Mouse (Mus musculus) urinary bladder, adult 2 months (tissue): ENCODE data around the gene Aco1. TPM values are rescaled to one million over a fixed set of nuclear protein-coding genes. Genes with fewer than 3 reads are reported as not detected.
"Not testable (repeated sequence)": the region's sequence is repeated elsewhere in the genome, so short reads cannot be mapped to it uniquely, and the experiment has no call there.

Experiments used
- DNase-seq: peaks from one replicate; pipeline ENCODE4 v3.0.0; 2022; ENCODE audit warnings: low spot score
- polyA plus RNA-seq: library from polyadenylated mRNA; depleted of rRNA; stranded (reverse); fragments of >200 nt; gene quantifications from 2 replicates; pipeline ENCODE4 v1.2.3, GENCODE M21; 2012; rRNA removed

The Aco1 gene
- polyA plus RNA-seq, result 56.1 and 58.4 TPM in 2 replicates

- peak; percentile 91 for DNase-seq
Measured at GRCm38 (mm10) chr4:40142743-40143532, at the start of gene Aco1. TSS of gene Aco1 (plus strand) at chr4:40143081.

GRCm38 (mm10) chr4:40094974-40095373, 47.9 kb upstream of the Aco1 start:
- DNase-seq, result no peak

DNA sequence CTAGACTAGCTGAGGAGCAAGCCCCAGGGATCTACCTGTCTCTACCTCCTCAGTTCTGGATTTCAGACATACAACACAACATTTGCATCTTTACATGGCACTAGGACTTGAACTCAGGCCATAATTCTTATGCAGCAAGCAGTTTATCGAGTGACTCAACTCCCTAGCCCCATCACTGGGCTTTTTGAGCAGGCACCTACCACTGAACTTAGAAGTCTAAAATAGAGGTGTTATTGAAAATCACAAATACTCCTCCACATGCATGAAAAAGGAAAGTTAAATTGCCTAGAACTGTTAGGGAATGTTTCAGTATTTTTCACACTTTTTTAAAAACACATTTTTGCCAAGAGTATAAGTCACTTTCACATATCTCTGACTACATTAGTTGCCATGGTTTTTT, 39.9 kb upstream of the Aco1 start:
- no peak for DNase-seq

GRCm38 (mm10) chr4:40106004-40106536, 36.8 kb upstream of the Aco1 start:
- no peak for DNase-seq

GRCm38 (mm10) chr4:40108030-40108429, 34.9 kb upstream of the Aco1 start:
- no peak for DNase-seq

- DNase-seq, result no peak
Measured at GRCm38 (mm10) chr4:40113173-40113572, 29.7 kb upstream of the Aco1 start.

GRCm38 (mm10) chr4:40121221-40121620, 21.7 kb upstream of the Aco1 start:
- DNase-seq, result no peak

- not testable (repeated sequence) for DNase-seq
Measured at GRCm38 (mm10) chr4:40122291-40122690, 20.6 kb upstream of the Aco1 start.

- DNase-seq, result peak; percentile 47
Measured at GRCm38 (mm10) chr4:40134468-40135102, 8.3 kb upstream of the Aco1 start.

GRCm38 (mm10) chr4:40136519-40136918, 6.4 kb upstream of the Aco1 start:
- no peak for DNase-seq

DNA sequence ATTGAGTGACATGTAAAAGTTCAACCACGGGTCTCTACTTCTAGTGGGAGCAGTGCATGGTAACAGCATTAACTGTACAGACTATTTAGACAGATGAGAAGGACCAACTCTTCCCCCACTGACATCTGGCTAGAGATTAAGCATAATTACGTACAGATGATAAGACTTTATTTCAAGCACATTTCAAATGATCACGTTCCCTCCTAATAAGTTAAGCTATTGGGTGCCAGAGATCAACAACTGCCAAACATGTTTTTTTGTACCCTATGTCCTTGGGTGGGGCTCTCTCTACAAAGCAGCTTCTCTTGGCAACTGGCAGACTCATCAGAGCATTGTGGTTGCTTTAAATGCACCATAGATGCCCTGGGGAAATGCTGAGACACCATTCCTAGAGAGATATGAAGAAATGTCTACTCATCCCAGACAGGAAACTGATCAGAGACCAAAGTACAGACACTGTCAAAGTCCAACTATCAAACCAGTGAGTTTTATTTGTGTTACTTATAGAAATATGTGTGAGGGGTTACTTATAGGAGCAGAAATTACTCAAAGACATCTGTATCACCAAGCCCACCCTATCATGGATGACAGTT, 3.1 kb upstream of the Aco1 start:
- no peak for DNase-seq

DNA sequence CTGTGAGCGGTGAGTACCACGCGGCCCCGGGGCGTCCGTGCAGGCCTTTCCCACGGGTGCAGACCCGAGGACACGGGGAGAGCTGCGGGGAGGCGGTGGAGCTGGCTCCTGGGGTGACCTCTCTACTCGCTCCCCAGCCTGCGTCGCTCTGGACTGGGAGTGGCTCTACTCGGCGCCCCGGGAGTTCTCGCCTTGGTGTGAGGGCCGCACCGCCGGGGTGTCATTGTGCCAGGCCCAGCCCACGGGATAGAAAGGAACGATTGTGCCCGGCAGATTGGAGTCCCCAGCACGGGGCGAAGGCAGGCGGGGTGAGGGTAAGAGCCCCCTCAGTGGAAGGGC, 621 bp downstream of the Aco1 start:
- no peak for DNase-seq

GRCm38 (mm10) chr4:40144543-40144942, 1.7 kb downstream of the Aco1 start:
- no peak for DNase-seq

GRCm38 (mm10) chr4:40144981-40145380, 2.1 kb downstream of the Aco1 start:
- no peak for DNase-seq

DNA sequence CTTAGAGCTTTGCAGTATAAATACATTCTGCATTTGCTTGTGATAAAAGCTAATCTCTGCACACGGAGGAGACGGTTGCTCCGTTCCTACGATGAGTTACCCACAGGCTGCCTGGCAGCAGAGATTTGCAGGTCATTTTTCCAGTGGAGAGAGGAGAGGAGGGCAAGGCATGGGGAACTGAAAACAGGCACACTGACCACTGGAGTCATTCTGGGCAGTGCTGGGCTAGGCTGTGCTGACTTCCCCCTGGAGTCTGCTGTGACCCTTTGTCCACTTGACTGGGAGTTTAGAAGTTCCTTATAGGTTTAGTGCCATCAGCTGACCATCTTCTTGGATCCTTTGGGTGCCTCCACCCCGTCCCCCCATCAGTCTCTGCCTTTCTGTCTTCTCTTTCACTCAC, 5.4 kb downstream of the Aco1 start:
- DNase-seq, result no peak

GRCm38 (mm10) chr4:40150046-40150445, 7.2 kb downstream of the Aco1 start:
- no peak for DNase-seq

- no peak for DNase-seq
Measured at GRCm38 (mm10) chr4:40152771-40153170, 9.9 kb downstream of the Aco1 start.

GRCm38 (mm10) chr4:40153500-40153899, 10.6 kb downstream of the Aco1 start:
- no peak for DNase-seq

DNA sequence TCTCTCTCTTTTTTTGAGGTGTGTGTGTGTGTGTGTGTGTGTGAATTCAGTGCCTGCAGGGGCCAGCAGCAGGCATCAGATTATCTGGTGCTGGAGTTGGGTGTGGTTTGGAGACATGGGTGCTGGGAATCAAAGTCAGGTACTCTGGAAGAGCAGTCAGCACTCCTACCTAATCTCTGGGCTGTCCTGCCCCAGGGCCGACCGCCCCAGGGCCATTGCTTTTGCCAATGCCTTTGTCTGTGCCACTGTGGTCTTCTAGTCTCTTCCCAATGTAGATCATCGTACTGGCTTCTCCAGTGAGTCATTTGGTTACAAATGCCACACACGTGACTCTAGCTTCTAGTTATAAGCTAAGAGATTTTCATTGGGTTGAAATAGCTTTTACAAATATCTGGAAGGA, 11.9 kb downstream of the Aco1 start:
- no peak for DNase-seq

GRCm38 (mm10) chr4:40155467-40155999, 12.7 kb downstream of the Aco1 start:
- DNase-seq, result no peak

- no peak for DNase-seq
Measured at GRCm38 (mm10) chr4:40156153-40156552, 13.3 kb downstream of the Aco1 start.
